Mouse (Mus musculus): Measurements from ENCODE around the gene Baz2b. TPM values are rescaled to one million over a fixed set of nuclear protein-coding genes. Genes with fewer than 3 reads are reported as not detected.

The Baz2b gene
- polyA plus RNA-seq, 1 experiment from 2014 or later = 56.5 TPM

DNA sequence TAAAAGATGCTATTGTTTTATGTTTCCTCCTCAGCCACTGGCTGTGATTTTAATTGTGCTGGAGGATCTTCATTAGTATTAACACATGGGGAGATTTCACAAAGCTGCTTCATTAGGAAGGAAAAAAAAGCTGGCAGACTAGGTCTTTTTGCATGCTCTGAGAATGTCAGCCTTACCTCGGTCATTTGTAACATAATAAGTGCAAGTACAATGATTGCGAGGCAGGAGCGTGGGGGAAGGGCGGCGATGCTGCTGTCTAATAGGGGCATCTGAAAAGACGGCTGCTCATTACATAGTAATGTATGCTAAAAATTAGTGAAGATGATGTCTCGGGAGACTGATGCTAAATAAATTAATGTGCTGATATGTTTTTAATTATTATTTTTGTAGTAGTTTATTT, 82.8 kb downstream of the Baz2b start:
- Histone ChIP-seq H3K4me3 (ENCODE audit: low read depth, low read length) (peak overlapping the region; percentile 13; the same call in 1 of the 2 replicates), H3K4me1 (ENCODE audit: control insufficient read depth, insufficient read depth, low read length) (no peaks in the 10 kb centered on the region), H3K9ac (replicated peaks; ENCODE audit: low read length) (no peak overlapping the region), H3K4me2 (ENCODE audit: low read depth, low read length) (peak overlapping the region; percentile 26; the same call in 1 of the 2 replicates), H3K27ac (replicated peaks; ENCODE audit: low read depth, low read length) (no peak overlapping the region), H3K27me3 (ENCODE audit: control insufficient read depth, insufficient read depth, low read length) (no peaks in the 10 kb centered on the region), H3K9me3 (replicated peaks; ENCODE audit: control insufficient read depth, low read length) (no peaks in the 10 kb centered on the region), H3K36me3 (replicated peaks; ENCODE audit: control insufficient read depth, insufficient read depth, low read depth, low read length) (no peaks in the 10 kb centered on the region)
- peak; percentile 63 for DNase-seq (ENCODE audit: low spot score)
- WGBS = 9% methylated on average over 7 of the region's 7 CpGs
- ATAC-seq (replicated peaks; ENCODE audit: insufficient number of reproducible peaks, low FRiP score, low TSS enrichment, low read depth) = no peak

GRCm38 (mm10) chr2:60126292-60126691, 83.3 kb downstream of the Baz2b start:
- Histone ChIP-seq H3K27me3 (ENCODE audit: control insufficient read depth, insufficient read depth, low read length) (no peaks in the 10 kb centered on the region), H3K27ac (replicated peaks; ENCODE audit: low read depth, low read length) (no peak overlapping the region), H3K4me1 (ENCODE audit: control insufficient read depth, insufficient read depth, low read length) (no peaks in the 10 kb centered on the region), H3K9ac (replicated peaks; ENCODE audit: low read length) (no peak overlapping the region), H3K9me3 (replicated peaks; ENCODE audit: control insufficient read depth, low read length) (no peaks in the 10 kb centered on the region), H3K36me3 (replicated peaks; ENCODE audit: control insufficient read depth, insufficient read depth, low read depth, low read length) (no peaks in the 10 kb centered on the region), H3K4me3 (ENCODE audit: low read depth, low read length) (peak overlapping the region; percentile 84; the same call in 1 of the 2 replicates), H3K4me2 (ENCODE audit: low read depth, low read length) (peak overlapping the region; percentile 35; the same call in 1 of the 2 replicates)
- WGBS = 5% methylated on average over 8 of the region's 8 CpGs
- DNase-seq (ENCODE audit: low spot score) (no peak), ATAC-seq (replicated peaks; ENCODE audit: insufficient number of reproducible peaks, low FRiP score, low TSS enrichment, low read depth) (no peak)

DNA sequence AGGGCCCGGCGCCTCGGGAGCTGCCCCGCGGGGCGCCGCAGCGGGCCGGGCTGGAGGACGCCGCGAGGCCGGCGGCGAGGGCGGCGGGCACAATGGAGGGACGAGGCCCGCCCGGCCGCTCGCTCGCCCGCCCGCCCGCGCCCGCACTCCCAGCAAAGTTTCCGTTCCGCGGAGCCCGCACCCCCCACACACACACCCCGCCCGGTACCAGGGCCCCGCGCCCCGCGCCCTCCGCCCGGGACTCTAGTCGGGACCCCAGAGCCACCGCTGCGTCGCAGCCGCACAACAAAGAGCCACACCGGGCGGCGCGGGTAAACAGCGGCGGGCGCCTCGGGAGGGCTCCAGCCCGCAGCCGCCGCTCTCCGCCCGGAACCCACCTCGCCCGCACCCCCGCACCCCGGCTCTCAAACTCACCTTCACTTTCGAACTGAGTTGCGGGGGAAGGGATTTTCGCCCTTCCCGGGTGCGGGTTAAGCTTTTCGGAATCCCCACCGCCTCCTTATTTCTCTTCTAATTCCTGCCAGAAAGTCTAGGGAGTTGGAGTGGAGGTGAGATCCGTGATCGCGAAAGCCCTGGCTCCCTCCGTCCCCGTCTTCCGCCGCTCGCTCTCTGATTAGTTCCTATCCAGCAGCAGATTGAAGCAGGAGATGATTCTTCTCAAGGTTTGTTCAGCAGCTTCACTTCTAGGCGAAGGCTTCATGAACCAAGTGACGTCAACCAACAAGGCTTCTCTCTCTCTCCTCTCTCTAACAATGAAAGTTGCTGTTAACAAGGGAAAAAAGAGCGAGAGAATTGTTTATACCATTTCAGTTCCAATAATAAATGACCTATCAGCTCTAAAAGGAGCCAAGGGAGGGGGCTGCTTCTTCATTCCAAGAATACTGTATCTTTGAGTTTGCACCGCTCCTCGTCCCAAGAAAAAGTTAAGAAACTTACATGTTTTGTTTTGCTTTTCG, 84.3 kb downstream of the Baz2b start:
- Histone ChIP-seq H3K9ac (replicated peaks; ENCODE audit: low read length) (peak overlapping the region; percentile 99), H3K4me1 (ENCODE audit: control insufficient read depth, insufficient read depth, low read length) (no peaks in the 10 kb centered on the region), H3K36me3 (replicated peaks; ENCODE audit: control insufficient read depth, insufficient read depth, low read depth, low read length) (no peaks in the 10 kb centered on the region), H3K4me2 (ENCODE audit: low read depth, low read length) (peak overlapping the region; percentile 35), H3K4me3 (ENCODE audit: low read depth, low read length) (peak overlapping the region; percentile 84), H3K9me3 (replicated peaks; ENCODE audit: control insufficient read depth, low read length) (no peaks in the 10 kb centered on the region), H3K27ac (replicated peaks; ENCODE audit: low read depth, low read length) (peak overlapping the region; percentile 94), H3K27me3 (ENCODE audit: control insufficient read depth, insufficient read depth, low read length) (no peaks in the 10 kb centered on the region)
- ATAC-seq (replicated peaks; ENCODE audit: insufficient number of reproducible peaks, low FRiP score, low TSS enrichment, low read depth) = peak; percentile 71
- WGBS = under 1% methylated on average over 66 of the region's 83 CpGs
- peak; percentile 76 for DNase-seq (ENCODE audit: low spot score)

GRCm38 (mm10) chr2:60124648-60125048, 85.0 kb downstream of the Baz2b start:
- Histone ChIP-seq H3K4me3 (ENCODE audit: low read depth, low read length) (peak overlapping the region; percentile 84), H3K4me2 (ENCODE audit: low read depth, low read length) (peak overlapping the region; percentile 35), H3K27ac (replicated peaks; ENCODE audit: low read depth, low read length) (peak overlapping the region; percentile 94), H3K4me1 (ENCODE audit: control insufficient read depth, insufficient read depth, low read length) (no peaks in the 10 kb centered on the region), H3K36me3 (replicated peaks; ENCODE audit: control insufficient read depth, insufficient read depth, low read depth, low read length) (no peaks in the 10 kb centered on the region), H3K9me3 (replicated peaks; ENCODE audit: control insufficient read depth, low read length) (no peaks in the 10 kb centered on the region), H3K27me3 (ENCODE audit: control insufficient read depth, insufficient read depth, low read length) (no peaks in the 10 kb centered on the region), H3K9ac (replicated peaks; ENCODE audit: low read length) (peak overlapping the region; percentile 99)
- peak; percentile 69 for DNase-seq (ENCODE audit: low spot score)
- peak; percentile 60 for ATAC-seq (replicated peaks; ENCODE audit: insufficient number of reproducible peaks, low FRiP score, low TSS enrichment, low read depth)
- WGBS = 0% methylated on average over 23 of the region's 47 CpGs

DNA sequence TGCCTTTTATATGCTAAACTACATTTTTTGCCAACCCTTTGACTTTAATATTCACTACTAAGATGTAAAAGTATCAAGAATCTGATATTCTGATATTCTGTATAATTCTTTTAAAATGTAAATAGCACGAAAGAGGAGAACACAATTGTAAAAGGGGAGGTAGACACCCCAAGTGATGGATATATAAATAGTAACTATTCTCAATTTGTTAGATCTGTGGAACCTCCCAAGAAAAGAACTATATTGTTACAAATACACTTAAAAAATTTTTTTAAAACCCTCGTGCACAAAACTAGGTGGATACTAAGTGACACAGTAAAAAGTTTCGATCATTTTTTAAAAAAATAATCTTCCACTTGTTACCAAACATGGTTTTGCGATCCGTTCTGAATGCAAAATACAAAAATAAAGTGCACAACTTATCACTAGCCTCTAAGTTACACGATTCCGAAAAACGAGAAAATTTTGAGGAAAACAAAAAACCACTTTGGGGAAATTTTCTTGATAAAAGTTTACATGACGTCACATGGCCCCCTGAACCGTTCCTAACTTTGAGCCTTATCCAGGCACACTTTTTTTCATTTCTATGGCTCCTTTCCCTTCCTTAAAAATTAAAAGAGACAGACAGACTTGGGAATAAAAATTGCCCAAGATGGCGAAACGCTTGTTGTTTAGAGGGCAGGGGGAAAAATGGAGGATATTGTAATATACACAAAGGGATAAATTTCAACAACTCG, 85.6 kb downstream of the Baz2b start:
- ATAC-seq (replicated peaks; ENCODE audit: insufficient number of reproducible peaks, low FRiP score, low TSS enrichment, low read depth) (no peak), DNase-seq (ENCODE audit: low spot score) (no peak)
- H3K9ac ChIP-seq (replicated peaks; ENCODE audit: low read length) = peak overlapping the region; percentile 99
- peak overlapping the region; percentile 94 for H3K27ac ChIP-seq (replicated peaks; ENCODE audit: low read depth, low read length)
- H3K36me3 ChIP-seq (replicated peaks; ENCODE audit: control insufficient read depth, insufficient read depth, low read depth, low read length) = no peaks in the 10 kb centered on the region
- peak overlapping the region; percentile 35 for H3K4me2 ChIP-seq (ENCODE audit: low read depth, low read length)
- 7% methylated on average over 13 of the region's 13 CpGs for WGBS
- H3K9me3 ChIP-seq (replicated peaks; ENCODE audit: control insufficient read depth, low read length) = no peaks in the 10 kb centered on the region
- H3K4me1 ChIP-seq (ENCODE audit: control insufficient read depth, insufficient read depth, low read length) = no peaks in the 10 kb centered on the region
- no peaks in the 10 kb centered on the region for H3K27me3 ChIP-seq (ENCODE audit: control insufficient read depth, insufficient read depth, low read length)
- H3K4me3 ChIP-seq (ENCODE audit: low read depth, low read length) = peak overlapping the region; percentile 84

- 52% methylated on average over 6 of the region's 6 CpGs for WGBS
- no peaks in the 10 kb centered on the region for H3K9me3 ChIP-seq (replicated peaks; ENCODE audit: control insufficient read depth, low read length)
- no peak overlapping the region for H3K4me3 ChIP-seq (ENCODE audit: low read depth, low read length)
- ATAC-seq (replicated peaks; ENCODE audit: insufficient number of reproducible peaks, low FRiP score, low TSS enrichment, low read depth) (no peak), DNase-seq (ENCODE audit: low spot score) (no peak)
- no peaks in the 10 kb centered on the region for H3K4me1 ChIP-seq (ENCODE audit: control insufficient read depth, insufficient read depth, low read length)
- no peaks in the 10 kb centered on the region for H3K27me3 ChIP-seq (ENCODE audit: control insufficient read depth, insufficient read depth, low read length)
- no peak overlapping the region for H3K27ac ChIP-seq (replicated peaks; ENCODE audit: low read depth, low read length)
- H3K4me2 ChIP-seq (ENCODE audit: low read depth, low read length) = peak overlapping the region; percentile 13; the same call in 1 of the 2 replicates
- H3K9ac ChIP-seq (replicated peaks; ENCODE audit: low read length) = no peak overlapping the region
- H3K36me3 ChIP-seq (replicated peaks; ENCODE audit: control insufficient read depth, insufficient read depth, low read depth, low read length) = no peaks in the 10 kb centered on the region
These were observed 86.4 kb downstream of the Baz2b start for GRCm38 (mm10) chr2:60123061-60123874.

DNA sequence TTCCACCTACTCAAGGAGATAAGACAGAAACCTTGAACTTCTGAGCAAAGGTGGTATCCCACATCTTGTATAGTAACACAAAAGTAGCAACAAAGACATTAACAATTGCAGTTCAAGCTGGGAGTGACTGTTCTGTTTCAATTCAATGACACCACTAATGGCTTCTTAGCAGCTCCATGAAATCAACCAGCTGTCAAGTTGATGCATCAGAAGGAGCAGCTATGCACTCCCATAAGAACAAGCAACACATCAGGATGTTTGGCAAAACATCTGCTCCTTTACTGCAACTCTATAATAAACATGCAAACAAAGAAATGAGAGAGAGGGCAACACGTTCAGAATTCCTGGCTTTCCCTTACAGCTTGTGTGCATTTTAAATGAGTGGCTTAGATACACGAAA, 87.5 kb downstream of the Baz2b start:
- DNase-seq (ENCODE audit: low spot score) = no peak
- no peak overlapping the region for H3K27ac ChIP-seq (replicated peaks; ENCODE audit: low read depth, low read length)
- no peaks in the 10 kb centered on the region for H3K36me3 ChIP-seq (replicated peaks; ENCODE audit: control insufficient read depth, insufficient read depth, low read depth, low read length)
- H3K9me3 ChIP-seq (replicated peaks; ENCODE audit: control insufficient read depth, low read length) = no peaks in the 10 kb centered on the region
- no peaks in the 10 kb centered on the region for H3K27me3 ChIP-seq (ENCODE audit: control insufficient read depth, insufficient read depth, low read length)
- no peak overlapping the region for H3K4me3 ChIP-seq (ENCODE audit: low read depth, low read length)
- no peak for ATAC-seq (replicated peaks; ENCODE audit: insufficient number of reproducible peaks, low FRiP score, low TSS enrichment, low read depth)
- H3K4me1 ChIP-seq (ENCODE audit: control insufficient read depth, insufficient read depth, low read length) = no peaks in the 10 kb centered on the region
- 61% methylated on average over 2 of the region's 2 CpGs for WGBS
- H3K4me2 ChIP-seq (ENCODE audit: low read depth, low read length) = no peak overlapping the region
- no peak overlapping the region for H3K9ac ChIP-seq (replicated peaks; ENCODE audit: low read length)

Measured in embryonic facial prominence, embryonic 11.5 days (tissue).